Mouse (Mus musculus) megakaryocyte, embryonic 14.5 days (primary cell): ENCODE measurements at regions not wholly inside any gene's neighbourhood (a gene's known extent, or its start where the extent isn't known, plus 50 kb on each side); places are given as distances from the start of the nearest gene placed in this dataset.

Source experiments
- FLI1 ChIP-seq: IDR thresholded peaks from 2 replicates; pipeline ENCODE4 v1.6.1; 2012; ENCODE audit warnings: low read length, inconsistent platforms, mixed read lengths
- GATA1 ChIP-seq: IDR thresholded peaks from 3 replicates; pipeline ENCODE4 v1.6.1; 2012; ENCODE audit warnings: mixed read lengths, low read length, inconsistent platforms, borderline replicate concordance

GRCm38 (mm10) chr11:112028031-112028430 is 754.0 kb upstream of the Sox9 start:
- TF ChIP-seq GATA1 (no peak), FLI1 (no peak)
